Mouse (Mus musculus) G1E (cell line): ENCODE measurements around the gene Heatr4. TPM values are rescaled to one million over a fixed set of nuclear protein-coding genes. Genes with fewer than 3 reads are reported as not detected.
"Not testable (repeated sequence)": the region's sequence is repeated elsewhere in the genome, so short reads cannot be mapped to it uniquely, and the experiment has no call there.

ENCODE experiments used
- ATAC-seq: 2 replicates; pipeline ENCODE4 v1.8.0; 2016; ENCODE audit warnings: mild to moderate bottlenecking; ENCODE audit not compliant: insufficient number of reproducible peaks, poor library complexity, low FRiP score, severe bottlenecking; ENCODE audit errors: extremely low read depth
- DNase-seq: peaks from one replicate; pipeline ENCODE4 v3.0.0; 2012; ENCODE audit warnings: low spot score
- H3K27me3 ChIP-seq: 2 replicates; pipeline ENCODE4 v1.6.1; 2012; ENCODE audit warnings: mild to moderate bottlenecking, low read length, inconsistent platforms; ENCODE audit not compliant: insufficient read depth
- H3K36me3 ChIP-seq: replicated peaks from 2 replicates; pipeline ENCODE3; 2012; ENCODE audit warnings: mild to moderate bottlenecking, inconsistent platforms
- H3K4me1 ChIP-seq: 2 replicates; pipeline ENCODE4 v1.6.1; 2012; ENCODE audit warnings: low read depth, low read length, inconsistent platforms, mixed read lengths; ENCODE audit not compliant: insufficient read depth
- H3K4me3 ChIP-seq: 2 replicates; pipeline ENCODE4 v1.5.1; 2012; ENCODE audit warnings: low read depth, mild to moderate bottlenecking, inconsistent platforms, low read length, moderate library complexity, mixed read lengths
- H3K9me3 ChIP-seq: replicated peaks from 2 replicates; pipeline ENCODE4 v1.6.1; 2012; ENCODE audit warnings: inconsistent platforms
- CTCF ChIP-seq: IDR thresholded peaks from 2 replicates; pipeline ENCODE4 v1.5.1; 2012; ENCODE audit warnings: low read depth, low read length, inconsistent platforms, mixed read lengths
- GATA1 ChIP-seq: IDR thresholded peaks from 2 replicates; pipeline ENCODE4 v1.6.1; 2012; ENCODE audit warnings: borderline replicate concordance, low read length, inconsistent platforms, mixed read lengths
- GATA2 ChIP-seq: IDR thresholded peaks from 2 replicates; pipeline ENCODE4 v1.6.1; 2012; ENCODE audit warnings: low read depth, low read length, inconsistent platforms, borderline replicate concordance
- POLR2AphosphoS5 ChIP-seq: IDR thresholded peaks from 2 replicates; pipeline ENCODE4 v1.6.1; 2012; ENCODE audit warnings: low read depth, low read length, inconsistent platforms; ENCODE audit not compliant: insufficient replicate concordance
- TAL1 ChIP-seq: conservative IDR thresholded peaks from 2 replicates; pipeline ENCODE4 v1.6.1; 2012; ENCODE audit warnings: low read depth, low read length, inconsistent platforms, mixed read lengths
- polyA plus RNA-seq: library from polyadenylated mRNA; stranded (reverse); fragments of >175 nt; gene quantifications from 2 replicates; pipeline ENCODE4 v1.2.3, GENCODE M21; 2012
- total RNA-seq, 2 experiments: library from RNA; stranded (forward) in 1 of 2; stranded (reverse) in 1 of 2; fragments of 200-1000 nt in 1 of 2; fragments of >200 nt in 1 of 2; fragmentation: Nextera tagmentation in 1 of 2; gene quantifications; 2 replicates each; pipeline ENCODE4 v1.2.3; 2014 to 2017

Heatr4 gene
- total and polyA plus RNA-seq, 3 experiments, result 0.22 TPM; not detected in 2

DNA sequence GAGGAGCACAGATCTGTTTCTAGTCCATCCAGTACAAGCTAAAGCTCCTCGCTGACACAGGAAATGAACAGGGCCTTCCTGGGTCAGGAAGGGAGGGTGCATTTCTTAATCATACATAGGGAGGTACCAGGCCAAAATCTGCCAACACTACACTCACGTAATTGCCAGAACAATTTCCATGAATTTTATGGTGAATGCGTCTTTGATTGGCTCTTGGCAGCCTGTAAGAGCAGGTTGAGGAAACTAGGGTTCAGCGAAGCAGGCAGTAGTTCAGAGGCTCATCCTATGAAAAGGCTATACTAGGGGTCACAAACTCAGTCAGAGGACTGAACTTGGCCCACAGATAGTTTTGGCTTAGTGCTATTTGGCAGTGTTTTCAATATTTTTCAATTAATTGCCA lies 44.6 kb downstream of the Heatr4 start:
- H3K4me1 ChIP-seq, result peaks cover 43% of the 10 kb centered on the region
- no peak overlapping the region for H3K4me3 ChIP-seq
- ATAC-seq, result no peak
- peaks cover 2% of the 10 kb centered on the region; the same call in 1 of the 2 replicates for H3K27me3 ChIP-seq
- no peak for TF ChIP-seq GATA1
- TF ChIP-seq POLR2AphosphoS5, result no peak
- TF ChIP-seq TAL1, result no peak
- TF ChIP-seq CTCF, result no peak
- no peaks in the 10 kb centered on the region for H3K9me3 ChIP-seq
- DNase-seq, result no peak
- no peaks in the 10 kb centered on the region for H3K36me3 ChIP-seq

DNA sequence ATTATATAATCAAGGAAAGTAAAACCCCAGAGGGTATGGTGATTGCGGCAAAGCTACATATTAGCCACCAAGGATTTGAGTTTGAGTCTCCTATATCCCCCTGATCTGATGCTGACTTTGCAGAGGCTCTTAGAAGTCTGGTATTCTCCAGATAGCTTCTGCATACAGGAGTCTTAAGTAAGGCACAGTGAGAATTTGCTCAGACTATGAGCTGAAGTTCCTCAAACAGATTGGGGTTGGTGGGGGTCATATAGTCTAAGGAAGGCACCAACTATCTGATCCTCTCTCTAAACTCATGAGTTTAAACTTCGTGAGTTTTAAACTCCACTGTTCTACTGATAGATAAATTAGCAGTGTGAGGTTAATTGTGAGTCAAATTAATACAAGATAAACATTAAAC lies 45.3 kb downstream of the Heatr4 start:
- no peak for DNase-seq
- no peaks in the 10 kb centered on the region for H3K36me3 ChIP-seq
- H3K4me3 ChIP-seq, result no peak overlapping the region
- no peak for ATAC-seq
- H3K4me1 ChIP-seq, result peaks cover 43% of the 10 kb centered on the region
- peaks cover 2% of the 10 kb centered on the region; the same call in 1 of the 2 replicates for H3K27me3 ChIP-seq
- no peaks in the 10 kb centered on the region for H3K9me3 ChIP-seq
- TF ChIP-seq GATA2 (no peak), CTCF (no peak), GATA1 (no peak), POLR2AphosphoS5 (no peak), TAL1 (no peak)

DNA sequence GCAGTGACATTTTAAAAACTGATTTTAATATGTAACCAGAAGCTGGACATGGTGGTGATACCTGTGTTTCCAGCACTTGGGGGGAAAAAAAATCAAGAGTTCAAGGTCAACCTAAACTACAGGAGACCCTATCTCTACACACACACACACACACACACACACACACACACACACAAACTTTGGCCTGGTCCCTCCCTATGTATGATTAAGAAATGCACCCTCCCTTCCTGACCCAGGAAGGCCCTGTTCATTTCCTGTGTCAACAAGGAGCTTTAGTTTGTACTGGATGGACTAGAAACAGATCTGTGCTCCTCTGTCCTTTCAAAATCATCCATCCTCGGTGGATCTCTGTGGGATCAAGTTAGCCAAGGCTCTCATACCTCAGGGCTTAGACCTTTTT lies 46.1 kb downstream of the Heatr4 start:
- not testable (repeated sequence) for H3K27me3 ChIP-seq, H3K9me3 ChIP-seq, ATAC-seq

DNA sequence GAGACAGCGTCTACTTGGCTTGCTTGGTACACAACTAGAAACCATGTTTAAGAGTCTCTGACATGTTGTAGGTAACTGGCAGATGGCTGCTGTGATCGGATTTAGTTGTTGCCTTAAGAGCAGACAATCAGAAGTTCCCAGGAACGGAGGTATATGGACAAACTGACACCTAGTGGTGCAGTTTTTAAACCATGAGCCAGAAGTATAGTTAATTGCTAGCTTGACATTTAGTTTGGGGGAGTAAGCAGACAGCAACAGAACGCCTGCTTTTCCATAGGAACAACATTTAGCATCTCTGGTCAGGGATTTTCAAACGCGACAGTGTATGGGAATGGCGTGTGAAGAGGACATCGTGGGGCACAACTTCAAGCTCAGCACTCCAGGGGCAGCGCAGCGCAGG lies 47.1 kb downstream of the Heatr4 start:
- Histone ChIP-seq H3K4me1 (peaks cover 42% of the 10 kb centered on the region), H3K36me3 (no peaks in the 10 kb centered on the region), H3K27me3 (peaks cover 9% of the 10 kb centered on the region), H3K9me3 (peaks cover 3% of the 10 kb centered on the region), H3K4me3 (no peak overlapping the region)
- ATAC-seq (no peak), DNase-seq (no peak)
- TF ChIP-seq TAL1, result no peak
- no peak for TF ChIP-seq POLR2AphosphoS5
- no peak for TF ChIP-seq CTCF
- TF ChIP-seq GATA1, result no peak
- no peak for TF ChIP-seq GATA2

More for the DNA sequence above, 46.1 kb downstream of the Heatr4 start:
- H3K4me3 ChIP-seq, DNase-seq, H3K36me3 ChIP-seq: not testable (repeated sequence)
- peaks cover 43% of the 10 kb centered on the region for H3K4me1 ChIP-seq

DNA sequence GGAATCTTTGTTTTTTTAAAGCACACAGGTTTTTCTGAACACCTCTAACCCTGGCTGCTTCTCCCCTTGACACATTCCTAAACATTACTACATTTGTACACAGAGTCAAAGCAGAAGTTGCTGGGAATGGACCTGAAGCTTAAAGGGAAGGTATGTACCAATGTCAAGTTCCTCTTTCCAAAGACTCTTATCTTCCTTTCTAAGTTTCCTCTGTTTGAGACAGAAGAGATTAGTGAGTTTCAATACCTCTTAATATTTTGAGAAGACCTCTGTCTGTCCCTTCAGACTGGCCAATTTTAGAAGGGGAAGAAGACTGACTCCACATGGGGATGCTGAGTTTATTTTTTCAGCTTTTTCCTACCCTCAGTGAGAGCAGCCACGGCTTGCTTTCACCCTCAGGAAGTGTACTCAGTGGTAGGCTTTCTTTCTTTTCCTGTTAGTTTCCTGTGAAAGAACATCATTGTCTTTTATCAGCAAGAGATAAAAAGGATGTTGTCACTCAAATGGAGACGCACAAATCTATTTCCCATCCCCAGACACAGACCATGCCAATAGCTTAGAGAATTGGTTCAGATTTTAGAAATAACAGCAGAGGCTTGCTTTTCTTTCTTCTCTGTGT lies 55.4 kb downstream of the Heatr4 start:
- Histone ChIP-seq H3K4me1 (peaks cover 45% of the 10 kb centered on the region), H3K4me3 (no peak overlapping the region), H3K27me3 (peaks cover 13% of the 10 kb centered on the region), H3K36me3 (no peaks in the 10 kb centered on the region), H3K9me3 (peaks cover 3% of the 10 kb centered on the region)
- TF ChIP-seq GATA2, result no peak
- no peak for TF ChIP-seq GATA1
- no peak for TF ChIP-seq POLR2AphosphoS5
- TF ChIP-seq CTCF, result no peak
- TF ChIP-seq TAL1, result no peak
- ATAC-seq (peak; percentile 25; the same call in 1 of the 2 replicates), DNase-seq (peak; percentile 42)

DNA sequence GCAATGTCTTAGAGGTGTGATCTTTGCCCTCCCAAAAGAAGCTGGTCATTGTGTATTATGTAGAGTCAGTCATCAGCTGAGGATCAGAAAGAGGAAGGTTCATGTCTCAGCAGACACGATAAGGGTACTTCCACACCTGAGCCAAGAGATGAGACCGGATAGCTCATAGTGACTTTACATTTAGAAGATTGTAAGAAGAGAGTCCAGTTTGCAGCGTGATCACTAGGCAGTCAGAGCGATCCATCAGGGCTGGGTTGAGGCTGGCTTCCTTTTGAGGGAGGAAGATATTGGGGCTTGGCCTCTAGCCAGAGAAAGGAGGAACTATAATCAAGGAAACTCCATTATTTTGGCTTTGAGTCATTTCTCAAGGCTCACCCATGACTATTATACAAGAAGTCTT lies 56.9 kb downstream of the Heatr4 start:
- DNase-seq, result no peak
- peaks cover 52% of the 10 kb centered on the region for H3K4me1 ChIP-seq

DNA sequence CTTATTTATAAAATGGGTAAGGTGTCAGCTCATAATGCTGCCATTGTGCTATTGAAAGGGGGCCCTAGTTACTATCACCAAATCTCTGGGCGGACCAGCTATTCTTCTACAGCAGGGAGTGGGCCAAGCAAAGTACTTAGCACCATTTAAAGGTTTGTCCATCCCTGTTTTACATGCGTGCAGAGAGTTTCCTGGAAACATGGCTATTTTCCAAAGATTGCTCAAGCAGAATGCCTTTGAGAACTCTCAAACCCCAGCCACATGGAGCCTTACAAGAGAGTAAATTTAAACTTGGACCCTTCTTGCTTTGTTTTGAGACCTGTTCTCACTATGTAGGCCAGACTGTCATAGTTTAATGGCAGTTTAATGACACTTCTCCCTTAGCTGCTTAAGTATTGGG lies 58.6 kb downstream of the Heatr4 start:
- Histone ChIP-seq H3K36me3 (no peaks in the 10 kb centered on the region), H3K27me3 (no peaks in the 10 kb centered on the region; the same call in 1 of the 2 replicates), H3K9me3 (no peaks in the 10 kb centered on the region), H3K4me1 (peaks cover 43% of the 10 kb centered on the region), H3K4me3 (no peak overlapping the region)
- DNase-seq (no peak), ATAC-seq (no peak)
- TF ChIP-seq GATA1 (no peak), POLR2AphosphoS5 (no peak), GATA2 (no peak), TAL1 (no peak), CTCF (no peak)

More for the DNA sequence above, 56.9 kb downstream of the Heatr4 start:
- no peak for ATAC-seq
- TF ChIP-seq GATA1, result no peak
- no peak for TF ChIP-seq GATA2
- TF ChIP-seq POLR2AphosphoS5, result no peak
- TF ChIP-seq CTCF, result no peak
- no peak for TF ChIP-seq TAL1
- peaks cover 8% of the 10 kb centered on the region for H3K27me3 ChIP-seq
- no peak overlapping the region for H3K4me3 ChIP-seq
- no peaks in the 10 kb centered on the region for H3K9me3 ChIP-seq
- H3K36me3 ChIP-seq, result no peaks in the 10 kb centered on the region
